Mouse (Mus musculus) embryonic facial prominence, embryonic 12.5 days (tissue): ENCODE measurements around the gene Ablim2. TPM values are rescaled to one million over a fixed set of nuclear protein-coding genes. Genes with fewer than 3 reads are reported as not detected.
A peak's percentile ranks its signal among the peaks of the same experiment; 100 is the strongest.

Experiments
- ATAC-seq: fragments of 200-750 bp; cut with Nextera tagmentation; 2 replicates; pipeline ENCODE4 v1.8.0; 2017; ENCODE audit not compliant: insufficient number of reproducible peaks, insufficient read depth, low FRiP score, low TSS enrichment
- H3K27ac ChIP-seq: fragments of 300-500 bp; sonication (generic); 2 replicates; pipeline ENCODE4 v1.5.1; 2016; ENCODE audit warnings: mild to moderate bottlenecking
- H3K27me3 ChIP-seq: fragments of 300-500 bp; sonication (generic); 2 replicates; pipeline ENCODE4 v1.6.1; 2016; ENCODE audit warnings: mild to moderate bottlenecking, moderate library complexity
- H3K36me3 ChIP-seq: fragments of 300-500 bp; sonication (generic); 2 replicates; pipeline ENCODE4 v1.6.1; 2016; ENCODE audit warnings: mild to moderate bottlenecking
- H3K4me1 ChIP-seq: fragments of 300-500 bp; sonication (generic); 2 replicates; pipeline ENCODE4 v1.6.1; 2016
- H3K4me2 ChIP-seq: fragments of 300-500 bp; sonication (generic); replicated peaks from 2 replicates; pipeline ENCODE4 v1.6.1; 2016; ENCODE audit warnings: mild to moderate bottlenecking, moderate library complexity
- H3K4me3 ChIP-seq: fragments of 300-500 bp; sonication (generic); 2 replicates; pipeline ENCODE4 v1.5.1; 2016; ENCODE audit warnings: mild to moderate bottlenecking
- H3K9ac ChIP-seq: fragments of 300-500 bp; sonication (generic); 2 replicates; pipeline ENCODE4 v1.6.1; 2016; ENCODE audit warnings: mild to moderate bottlenecking, moderate library complexity
- H3K9me3 ChIP-seq: fragments of 300-500 bp; sonication (generic); 2 replicates; pipeline ENCODE4 v1.6.1; 2016; ENCODE audit warnings: mild to moderate bottlenecking, moderate library complexity
- WGBS: fragments of 180-500 bp; shearing (Covaris S2); methylation state at CpG from one replicate; pipeline ENCODE4 v1.1.7; 2016; 5-methylcytosine and 5-hydroxymethylcytosine counted together
- polyA plus RNA-seq: library from polyadenylated mRNA; unstranded; fragments of >200 nt; fragmentation: Nextera tagmentation; extraction: Ambion mirVana; gene quantifications from 2 replicates; pipeline ENCODE4 v1.2.1, GENCODE M21; 2016

Ablim2 gene
- polyA plus RNA-seq, 1 experiment from 2014 or later: 0.37 TPM

GRCm38 (mm10) chr5:35923448-35923847 is 165.8 kb downstream of the Ablim2 start:
- H3K9me3 ChIP-seq: no peaks in the 10 kb centered on the region
- WGBS: 84% methylated on average over 6 of the region's 6 CpGs
- no peaks in the 10 kb centered on the region for H3K36me3 ChIP-seq
- no peak overlapping the region for H3K27ac ChIP-seq
- no peaks in the 10 kb centered on the region for H3K27me3 ChIP-seq
- peaks cover 70% of the 10 kb centered on the region for H3K4me1 ChIP-seq
- H3K4me2 ChIP-seq: no peak overlapping the region
- no peak for ATAC-seq
- no peak overlapping the region for H3K4me3 ChIP-seq
- H3K9ac ChIP-seq: no peak overlapping the region

GRCm38 (mm10) chr5:35925171-35925634 is 167.5 kb downstream of the Ablim2 start:
- Histone ChIP-seq H3K4me1 (peaks cover 58% of the 10 kb centered on the region), H3K4me3 (no peak overlapping the region), H3K27ac (peak overlapping the region; percentile 52; the same call in 1 of the 2 replicates), H3K4me2 (no peak overlapping the region), H3K9me3 (no peaks in the 10 kb centered on the region), H3K27me3 (no peaks in the 10 kb centered on the region), H3K36me3 (no peaks in the 10 kb centered on the region), H3K9ac (no peak overlapping the region)
- ATAC-seq: no peak
- 32% methylated on average over 12 of the region's 12 CpGs for WGBS

DNA sequence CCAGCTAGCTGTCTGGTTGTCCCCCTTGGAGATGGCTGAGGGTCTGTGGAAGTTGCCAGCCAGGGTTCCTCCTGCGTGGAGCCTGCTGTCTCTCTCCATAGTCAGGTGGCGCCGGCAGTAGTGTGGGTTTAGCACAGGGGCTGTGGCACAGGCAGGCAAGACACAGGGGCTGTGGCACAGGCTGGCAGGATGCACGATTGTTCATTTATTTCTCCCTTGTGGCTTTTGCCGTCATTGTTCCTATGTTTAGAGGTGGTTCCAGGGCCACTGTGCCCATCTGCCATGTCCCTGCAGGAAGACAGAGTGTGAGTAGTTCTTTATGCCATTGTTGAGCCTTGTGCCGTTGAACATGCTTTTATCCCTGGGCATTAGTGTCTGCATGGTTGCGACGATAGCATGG is 168.8 kb downstream of the Ablim2 start:
- 73% methylated on average over 8 of the region's 8 CpGs for WGBS
- no peak overlapping the region for H3K4me2 ChIP-seq
- no peaks in the 10 kb centered on the region for H3K36me3 ChIP-seq
- no peak overlapping the region for H3K9ac ChIP-seq
- no peak overlapping the region for H3K27ac ChIP-seq
- peaks cover 52% of the 10 kb centered on the region for H3K4me1 ChIP-seq
- ATAC-seq: no peak
- no peak overlapping the region for H3K4me3 ChIP-seq
- no peaks in the 10 kb centered on the region for H3K9me3 ChIP-seq
- H3K27me3 ChIP-seq: no peaks in the 10 kb centered on the region

- H3K27me3 ChIP-seq: no peaks in the 10 kb centered on the region
- H3K4me1 ChIP-seq: peaks cover 32% of the 10 kb centered on the region
- H3K9me3 ChIP-seq: no peaks in the 10 kb centered on the region
- H3K4me3 ChIP-seq: no peak overlapping the region
- WGBS: 58% methylated on average over 5 of the region's 5 CpGs
- no peak overlapping the region for H3K4me2 ChIP-seq
- no peak overlapping the region for H3K9ac ChIP-seq
- H3K36me3 ChIP-seq: 0 out of 2 replicates have a peak, but pooled peaks cover 6% of the 10 kb centered on the region
- no peak overlapping the region for H3K27ac ChIP-seq
- no peak for ATAC-seq
Measured at GRCm38 (mm10) chr5:35931296-35931695, 173.6 kb downstream of the Ablim2 start.

DNA sequence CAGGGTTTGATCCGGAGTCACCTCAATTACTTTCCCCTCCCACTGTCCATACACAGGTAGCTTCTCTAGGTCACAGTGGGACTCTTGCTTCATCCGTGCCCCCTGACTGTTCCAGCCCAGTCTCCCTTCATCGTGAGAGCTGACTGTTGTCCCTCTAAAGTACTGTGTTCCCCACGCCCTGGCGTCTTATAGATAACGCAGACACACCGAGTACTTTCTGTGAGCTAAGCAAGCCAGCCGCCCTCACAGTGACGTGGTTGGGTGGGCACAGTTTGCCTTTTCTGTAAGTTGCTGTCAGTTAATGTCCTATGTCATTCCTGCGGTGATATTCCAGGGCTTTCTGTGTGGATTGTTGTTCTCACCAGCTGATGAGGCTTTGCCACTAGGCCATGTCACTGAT is 175.4 kb downstream of the Ablim2 start:
- H3K9ac ChIP-seq: no peak overlapping the region
- no peak overlapping the region for H3K4me2 ChIP-seq
- no peak overlapping the region; the same call in 1 of the 2 replicates for H3K27ac ChIP-seq
- peaks cover 10% of the 10 kb centered on the region; the same call in 1 of the 2 replicates for H3K36me3 ChIP-seq
- no peaks in the 10 kb centered on the region for H3K27me3 ChIP-seq
- no peaks in the 10 kb centered on the region for H3K9me3 ChIP-seq
- 82% methylated on average over 10 of the region's 10 CpGs for WGBS
- no peak overlapping the region for H3K4me3 ChIP-seq
- H3K4me1 ChIP-seq: peaks cover 19% of the 10 kb centered on the region
- no peak for ATAC-seq

Other genes starting within 250 kb of the Ablim2 start
- gene Cpz, start 232.2 kb upstream of the Ablim2 start, polyA plus RNA-seq: 4.5 and 5.7 TPM in 2 replicates
- gene Trmt44, start 182.8 kb upstream of the Ablim2 start, polyA plus RNA-seq: 10.6 and 10.8 TPM in 2 replicates
- gene Acox3, start 174.8 kb upstream of the Ablim2 start, polyA plus RNA-seq: 12.5 and 13.4 TPM in 2 replicates
- gene Htra3, start 78.1 kb upstream of the Ablim2 start, polyA plus RNA-seq: 4.0 and 5.7 TPM in 2 replicates
- gene Sh3tc1, start 17.9 kb upstream of the Ablim2 start, polyA plus RNA-seq: 5.4 and 6.6 TPM in 2 replicates
- gene Afap1, start 135.4 kb downstream of the Ablim2 start, polyA plus RNA-seq: 25.6 and 26.3 TPM in 2 replicates